Mouse (Mus musculus): ENCODE results near the gene Ctsf.
"Not testable (repeated sequence)": the region's sequence is repeated elsewhere in the genome, so short reads cannot be mapped to it uniquely, and the experiment has no call there.

The Ctsf gene

DNA sequence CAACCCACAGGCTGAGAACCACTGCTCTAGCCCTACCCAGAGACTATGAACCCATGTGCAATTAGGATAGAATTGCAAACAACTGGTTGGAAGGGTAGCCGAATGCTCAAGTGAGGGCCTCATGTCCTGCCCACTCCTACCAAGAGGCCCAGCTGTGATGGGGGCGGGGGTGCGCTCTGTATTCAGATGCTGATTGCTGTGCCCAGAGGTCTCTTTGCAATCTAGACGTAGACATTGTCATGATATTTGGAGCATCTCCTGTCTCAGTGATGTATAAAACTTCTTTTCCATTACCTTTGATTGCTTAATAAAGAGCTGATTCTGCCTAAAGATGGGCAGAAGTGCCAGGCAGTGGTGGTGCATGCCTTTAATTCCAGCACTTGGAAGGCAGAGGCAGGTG is 5.1 kb upstream of the Ctsf start:
- DNase-seq (ENCODE audit: low spot score in 2 of 2): no peak

DNA sequence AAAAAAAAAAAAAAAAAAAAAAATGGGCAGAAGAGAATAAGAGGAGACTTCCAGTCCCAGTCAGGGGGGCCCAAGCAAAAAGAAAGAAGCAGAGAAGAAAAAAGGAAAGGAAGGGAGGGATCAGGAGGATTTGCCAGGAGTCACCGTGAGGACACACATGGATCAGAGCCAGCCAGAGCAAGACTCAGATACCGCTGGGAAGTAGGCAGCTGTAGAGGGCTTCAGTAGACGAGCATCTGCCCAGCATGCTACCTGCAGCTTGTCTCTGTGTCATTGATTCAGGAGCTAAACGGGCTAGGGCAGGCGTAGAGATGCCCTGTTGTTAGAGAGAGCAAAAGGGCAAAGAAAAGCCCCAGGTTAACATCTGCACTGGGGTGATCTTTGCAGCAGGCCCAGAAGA is 4.6 kb upstream of the Ctsf start:
- no peak for DNase-seq (ENCODE audit: low spot score in 2 of 2)

DNA sequence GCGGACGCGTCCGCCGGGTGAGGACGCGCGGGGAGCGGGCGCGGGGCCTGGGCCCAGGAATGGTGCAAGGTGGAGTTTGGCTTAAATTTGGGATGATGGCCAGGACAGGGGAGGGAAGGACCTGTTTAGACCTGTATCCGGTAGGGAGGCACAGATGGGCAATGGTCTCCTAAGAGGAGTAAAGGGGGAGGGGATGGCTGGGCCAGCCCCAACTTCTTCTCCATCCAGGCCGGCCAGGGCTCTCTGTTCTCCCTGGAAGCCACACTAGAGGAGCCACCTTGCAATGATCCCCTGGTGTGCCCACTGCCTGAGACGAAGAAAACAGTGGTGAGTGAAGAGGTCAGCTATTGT is 515 bp downstream of the Ctsf start:
- no peak for DNase-seq (ENCODE audit: low spot score in 2 of 2)

DNA sequence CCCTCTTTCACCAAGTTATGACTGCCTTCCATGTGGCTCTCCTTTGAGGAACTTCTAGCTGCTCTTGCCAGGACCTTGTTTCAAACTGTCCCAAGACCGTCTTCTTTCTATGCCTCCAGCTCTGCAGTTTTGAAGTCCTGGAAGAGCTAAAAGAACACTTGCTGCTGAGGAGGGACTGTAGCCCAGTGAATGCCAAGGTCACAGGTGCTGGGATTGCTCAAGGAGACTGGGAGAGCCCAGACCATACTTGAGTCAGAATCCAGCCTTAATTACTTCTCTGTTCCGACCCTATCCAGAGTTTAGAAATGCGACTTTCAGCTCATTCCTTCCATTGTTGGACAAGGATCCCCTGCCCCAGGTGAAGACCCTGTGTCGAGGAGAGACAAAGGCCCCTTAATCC is 1.0 kb downstream of the Ctsf start:
- no peak for DNase-seq (ENCODE audit: low spot score in 2 of 2)

DNA sequence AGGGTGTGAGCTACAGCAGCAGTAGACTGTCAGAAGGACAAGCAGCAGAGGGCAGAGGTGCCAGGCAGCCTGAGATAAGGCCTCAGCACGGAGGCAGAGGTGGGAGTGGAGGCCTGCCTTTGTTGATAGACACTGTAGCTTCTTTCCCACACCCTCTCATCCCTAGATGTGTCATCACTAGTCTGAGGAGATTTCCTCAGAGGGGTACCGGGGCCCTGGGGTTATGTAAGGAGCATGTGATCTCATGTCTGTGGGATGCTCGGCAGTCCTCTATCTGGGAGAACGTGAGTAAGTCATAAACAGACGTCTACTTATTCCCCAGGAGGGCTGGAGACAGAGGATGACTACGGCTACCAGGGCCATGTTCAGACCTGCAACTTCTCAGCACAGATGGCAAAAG is 4.2 kb downstream of the Ctsf start:
- peak; percentile 64 to 74 for DNase-seq (ENCODE audit: low spot score in 2 of 2)

DNA sequence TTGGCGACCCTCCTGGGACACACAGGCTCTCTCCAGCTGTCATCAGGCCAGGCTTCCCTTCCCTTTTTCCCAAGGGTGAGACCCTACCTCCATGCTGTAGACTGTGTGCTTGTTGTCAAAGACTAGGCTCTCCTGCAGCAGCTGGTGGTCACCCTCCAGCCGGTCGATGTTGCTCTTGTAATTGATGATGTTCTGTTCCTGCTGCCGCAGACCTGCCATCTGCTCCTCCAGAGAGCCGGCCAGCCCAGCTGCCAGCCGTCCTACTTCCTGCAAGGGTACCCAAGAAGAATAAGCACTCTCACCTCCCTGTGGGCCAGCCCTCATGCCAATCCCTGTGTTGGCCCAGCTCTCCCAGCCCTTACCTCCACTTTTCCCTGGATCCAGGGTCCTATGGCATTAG is 8.1 kb downstream of the Ctsf start:
- DNase-seq (ENCODE audit: low spot score in 2 of 2): no peak

DNA sequence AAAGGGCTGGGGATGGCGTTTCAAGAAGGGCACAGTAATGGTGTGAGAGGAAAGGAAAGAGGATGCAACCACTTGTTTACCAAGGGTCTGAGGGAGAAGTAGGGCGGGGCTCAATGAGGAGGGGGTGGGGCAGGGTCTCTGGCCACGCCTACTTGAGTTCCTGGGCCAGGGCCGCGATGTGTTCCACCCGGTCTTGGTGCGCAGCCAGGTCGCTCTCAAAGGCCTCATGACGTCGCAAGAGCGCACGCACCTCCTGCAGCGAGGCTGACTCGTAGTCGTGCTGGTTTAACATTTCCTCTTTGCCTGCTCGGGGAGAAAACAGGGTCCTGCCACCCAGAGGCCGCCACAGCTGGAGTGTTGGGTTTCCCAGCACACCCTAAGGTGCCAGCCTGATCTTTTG is 10.2 kb downstream of the Ctsf start:
- no peak for DNase-seq (ENCODE audit: low spot score in 2 of 2)

DNA sequence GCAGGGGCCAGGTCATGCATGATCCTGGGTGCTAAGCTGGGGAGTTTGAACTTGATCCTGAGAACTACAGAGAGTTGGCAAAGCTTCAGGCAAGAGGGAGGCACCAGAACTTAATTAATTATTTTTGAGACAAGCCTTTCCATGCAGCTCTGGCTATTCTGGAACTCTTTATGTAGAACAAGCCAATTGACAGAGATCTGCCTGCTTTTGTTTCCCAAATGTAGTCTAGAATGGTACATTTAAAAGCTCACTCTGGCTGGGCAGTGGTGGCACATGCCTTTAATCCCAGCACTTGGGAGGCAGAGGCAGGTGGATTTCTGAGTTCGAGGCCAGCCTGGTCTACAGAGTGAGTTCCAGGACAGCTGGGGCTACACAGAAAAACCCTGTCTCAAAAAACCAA is 19.7 kb downstream of the Ctsf start:
- DNase-seq (ENCODE audit: low spot score in 2 of 2): not testable (repeated sequence)

DNA sequence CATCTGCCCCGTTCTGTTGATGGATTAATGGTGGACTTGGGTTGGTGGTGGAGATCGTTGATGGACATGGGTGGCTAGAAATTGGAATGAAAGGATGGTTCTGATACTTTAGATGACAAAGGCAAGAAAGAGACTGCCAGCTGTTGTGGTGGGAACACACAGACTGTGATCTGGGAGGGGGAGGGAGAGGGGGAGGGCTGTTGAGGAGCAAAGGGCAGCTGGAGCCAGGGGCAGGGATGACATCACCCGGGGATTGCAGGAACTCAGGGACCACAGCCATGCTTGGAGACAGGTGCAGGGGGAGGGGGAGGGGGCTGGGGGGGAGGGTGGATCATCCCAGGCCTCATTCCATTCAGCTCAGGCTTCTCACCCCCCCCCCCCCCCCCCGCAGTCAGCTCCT is 21.3 kb downstream of the Ctsf start:
- DNase-seq (ENCODE audit: low spot score in 2 of 2): no peak

DNA sequence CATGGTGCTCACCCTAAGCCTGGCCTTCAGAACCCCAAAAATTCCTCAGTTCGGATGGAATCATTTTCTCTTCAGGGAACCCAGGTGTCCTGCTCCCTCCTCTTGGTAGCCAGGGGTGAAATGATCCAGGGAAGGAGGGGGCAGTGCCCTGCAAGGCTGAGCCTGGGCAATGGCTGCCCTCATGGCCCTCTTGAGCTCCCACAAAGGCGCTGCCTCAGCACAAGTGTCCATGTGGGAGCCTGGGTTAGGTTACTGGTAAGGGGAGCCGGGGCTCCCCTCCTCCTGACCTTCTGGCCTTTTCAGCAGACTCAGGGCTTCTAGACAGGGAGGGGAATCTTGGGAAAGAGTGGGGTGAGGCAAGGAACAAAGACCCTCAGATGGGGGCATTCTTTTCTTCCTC is 21.8 kb downstream of the Ctsf start:
- DNase-seq (ENCODE audit: low spot score in 2 of 2): no peak

DNA sequence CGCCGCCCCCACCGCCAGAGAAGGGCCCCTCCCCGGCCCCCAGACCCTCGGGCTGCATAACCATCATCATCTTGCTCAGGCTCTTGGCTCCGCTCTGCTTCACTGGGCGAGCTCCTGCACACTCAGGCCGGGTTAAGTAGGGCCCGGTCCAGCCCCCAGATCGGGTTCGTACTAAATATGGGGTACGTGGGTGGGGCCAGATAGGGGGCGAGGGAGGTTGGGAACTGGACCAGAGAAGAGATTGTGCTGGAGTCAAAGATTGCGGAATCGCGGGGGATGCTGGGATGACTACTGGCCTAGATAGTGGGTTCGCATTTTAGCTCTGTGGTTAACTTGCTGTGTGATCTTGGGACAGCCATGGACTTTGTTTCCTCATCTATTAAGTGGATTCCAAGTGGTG is 22.9 kb downstream of the Ctsf start, which contains the start of gene Actn3:
TSS of gene Actn3 (minus strand) at position 125 of the 400 bp plus-strand sequence.
- no peak for DNase-seq (ENCODE audit: low spot score in 2 of 2)

DNA sequence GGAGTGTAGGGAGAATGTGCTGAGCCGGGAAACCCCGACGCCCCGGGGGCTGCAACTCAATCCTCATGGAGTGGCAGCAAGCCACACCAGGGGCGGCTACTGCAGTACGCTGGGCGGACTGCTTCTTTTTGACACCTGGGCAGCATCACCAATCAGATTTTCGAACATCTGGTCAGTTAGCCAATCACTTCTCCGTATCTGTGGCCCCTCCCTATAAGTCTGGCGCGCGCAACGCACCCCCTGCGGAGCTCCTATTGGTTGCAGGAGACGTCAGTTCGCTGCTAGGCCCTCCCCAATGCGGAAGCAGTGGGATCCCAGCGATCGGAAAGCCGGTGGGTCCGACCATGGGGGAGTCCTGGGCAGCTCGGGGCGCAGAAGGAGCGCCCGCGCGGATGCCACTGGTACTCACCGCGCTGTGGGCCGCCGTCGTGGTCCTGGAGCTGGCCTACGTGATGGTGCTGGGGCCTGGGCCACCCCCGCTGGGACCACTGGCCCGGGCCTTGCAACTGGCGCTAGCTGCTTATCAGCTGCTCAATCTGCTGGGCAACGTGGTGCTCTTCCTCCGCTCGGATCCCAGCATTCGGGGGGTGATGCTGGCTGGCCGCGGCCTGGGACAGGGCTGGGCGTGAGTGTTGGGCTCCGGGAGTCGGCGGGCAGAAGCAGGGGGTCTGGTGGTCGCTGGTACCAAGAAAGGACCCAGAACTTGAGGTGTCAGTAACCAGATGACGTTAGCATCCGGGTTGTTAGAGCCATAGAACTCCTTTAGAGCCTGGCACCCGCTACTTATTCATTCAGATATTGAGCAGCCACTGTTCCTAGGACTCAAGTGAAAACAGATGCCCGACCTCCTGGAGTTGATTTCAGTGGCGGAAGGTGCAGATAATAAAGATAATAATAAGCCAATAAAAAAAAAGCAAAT is 23.7 kb downstream of the Ctsf start, which contains the start of gene Zdhhc24:
TSS of gene Zdhhc24 (plus strand) at position 264 of the 919 bp plus-strand sequence.
- DNase-seq (ENCODE audit: low spot score in 2 of 2): peak; percentile 94 to 95

DNA sequence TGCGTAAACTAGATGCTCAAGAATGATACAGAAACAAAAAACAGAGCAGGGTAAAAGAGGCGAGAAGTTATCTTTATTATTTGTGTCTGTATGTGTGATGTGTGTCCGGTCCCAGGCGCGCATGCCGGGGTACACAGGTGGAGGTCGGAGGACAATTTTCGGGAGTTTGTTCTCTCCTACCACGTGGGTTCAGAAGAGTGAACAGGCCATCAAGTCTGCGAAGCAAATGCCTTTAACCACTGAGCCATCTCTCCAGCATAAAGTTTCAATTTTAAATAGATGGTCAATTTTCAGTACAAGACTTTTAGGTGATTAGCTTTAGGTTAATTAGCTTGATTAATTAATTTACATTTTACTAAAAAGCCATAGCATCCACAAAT is 24.4 kb downstream of the Ctsf start:
- no peak for DNase-seq (ENCODE audit: low spot score in 2 of 2)

DNA sequence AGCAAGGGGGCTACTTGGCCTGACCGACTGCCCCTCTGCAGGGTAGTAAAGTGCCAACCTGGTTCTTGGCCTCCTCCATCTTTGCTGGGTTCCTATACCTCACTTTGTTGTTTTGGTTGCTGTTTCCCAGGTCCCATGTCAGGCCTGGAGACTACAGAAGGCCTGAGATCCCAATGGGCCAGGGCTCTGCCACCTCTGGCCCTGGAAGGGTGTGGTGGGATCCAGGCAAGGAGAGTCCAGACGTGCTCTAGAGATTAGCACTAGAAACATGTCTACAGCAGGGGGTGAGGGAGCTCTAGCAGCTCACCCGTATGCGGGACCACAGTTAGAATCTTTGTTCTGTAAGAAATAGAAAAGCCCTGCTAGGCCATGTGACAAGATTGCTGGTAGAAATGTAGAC is 29.0 kb downstream of the Ctsf start:
- DNase-seq (ENCODE audit: low spot score in 2 of 2): no peak

DNA sequence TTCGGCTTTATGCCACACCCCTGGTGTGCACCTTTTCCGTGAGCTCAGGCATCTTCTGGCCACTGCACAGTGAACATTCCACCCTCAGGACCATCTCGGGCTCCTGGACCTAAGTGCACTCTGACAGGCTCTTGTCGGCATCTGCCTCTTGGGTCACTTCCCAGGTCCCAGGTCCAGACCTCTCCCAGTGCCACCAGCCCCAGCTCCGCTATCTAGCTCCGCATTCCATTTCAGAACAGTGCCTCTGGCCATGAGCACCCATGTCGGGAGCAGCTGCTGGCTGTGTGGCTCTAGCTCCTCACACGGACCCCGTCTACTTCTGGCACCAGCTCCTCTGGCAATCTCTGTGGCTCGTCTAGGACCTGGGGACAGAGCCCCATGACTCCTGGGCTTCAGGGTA is 34.9 kb downstream of the Ctsf start:
- no peak for DNase-seq (ENCODE audit: low spot score in 2 of 2)

DNA sequence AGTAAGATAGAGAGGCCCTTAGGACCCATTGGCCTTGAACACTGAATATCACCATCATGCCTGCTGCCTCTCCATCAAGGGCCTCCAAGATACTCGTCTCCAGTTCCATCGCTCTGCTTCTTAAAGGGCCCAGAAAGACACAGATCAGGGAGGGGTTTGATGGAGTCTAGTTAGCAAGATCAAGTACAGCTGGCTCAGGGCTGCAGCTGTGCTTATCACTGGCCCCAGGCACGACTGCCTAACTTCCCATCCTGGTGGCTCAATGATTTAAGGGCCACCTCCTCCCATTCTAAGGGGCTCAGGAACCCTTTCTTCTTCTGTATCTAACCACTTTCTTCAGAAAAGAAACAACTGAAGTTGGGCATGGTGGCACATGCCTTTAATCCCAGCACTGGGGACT is 36.9 kb downstream of the Ctsf start:
- DNase-seq (ENCODE audit: low spot score in 2 of 2): peak; percentile 30 to 31

DNA sequence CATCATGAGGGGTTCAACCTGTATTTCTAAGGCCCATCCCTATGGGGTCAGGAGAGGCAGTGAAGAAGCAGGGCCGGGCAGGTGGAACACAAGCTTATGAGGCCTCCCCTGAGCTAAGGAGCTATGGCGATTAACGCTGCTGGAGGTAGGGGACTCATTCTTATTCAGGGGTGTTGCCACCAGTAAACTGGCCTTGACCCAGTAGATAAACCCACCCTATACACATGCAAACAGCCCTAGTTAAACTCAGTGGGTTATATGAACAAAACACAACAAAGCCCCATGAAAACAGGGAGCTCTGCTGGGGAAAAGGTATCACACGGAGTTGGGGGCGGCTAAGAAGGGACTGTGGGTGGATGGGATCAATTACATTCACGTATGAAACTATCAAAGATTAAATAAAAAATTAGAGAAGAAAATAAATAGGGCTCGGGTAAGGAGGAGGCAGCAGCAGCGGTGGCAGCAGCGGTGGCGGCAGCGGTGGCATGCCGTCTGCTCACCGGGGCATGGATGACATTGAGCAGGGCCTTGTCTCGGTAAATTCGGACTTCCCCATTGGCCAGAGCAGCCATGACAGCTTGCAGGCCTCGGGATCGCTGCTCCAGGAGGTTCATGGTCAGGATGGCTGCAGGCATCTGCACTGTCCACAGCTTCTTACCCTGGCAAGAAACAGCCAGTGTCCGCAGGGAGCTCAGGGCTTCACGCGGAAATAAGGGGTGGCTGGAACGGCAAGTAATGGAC is 42.0 kb downstream of the Ctsf start:
- DNase-seq (ENCODE audit: low spot score in 2 of 2): no peak

DNA sequence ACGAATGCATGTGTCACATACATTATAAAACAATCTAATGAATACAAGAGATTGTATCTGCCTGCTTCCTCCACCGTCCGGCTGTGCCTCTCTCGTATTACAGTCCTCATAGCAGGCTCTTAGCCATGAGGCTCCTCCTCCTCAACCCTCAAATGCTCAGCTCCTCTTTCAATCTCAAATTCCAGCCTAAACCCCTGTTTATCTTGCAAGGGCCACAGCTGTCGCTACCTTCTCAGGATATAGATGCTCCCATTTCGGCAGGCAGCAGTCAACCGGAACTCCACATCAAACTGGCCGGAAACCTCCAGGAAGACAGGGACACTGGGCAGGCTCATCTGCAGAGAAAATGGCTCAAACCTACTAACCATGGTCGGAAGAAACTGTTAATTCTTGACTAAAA is 44.0 kb downstream of the Ctsf start:
- DNase-seq (ENCODE audit: low spot score in 2 of 2): no peak

DNA sequence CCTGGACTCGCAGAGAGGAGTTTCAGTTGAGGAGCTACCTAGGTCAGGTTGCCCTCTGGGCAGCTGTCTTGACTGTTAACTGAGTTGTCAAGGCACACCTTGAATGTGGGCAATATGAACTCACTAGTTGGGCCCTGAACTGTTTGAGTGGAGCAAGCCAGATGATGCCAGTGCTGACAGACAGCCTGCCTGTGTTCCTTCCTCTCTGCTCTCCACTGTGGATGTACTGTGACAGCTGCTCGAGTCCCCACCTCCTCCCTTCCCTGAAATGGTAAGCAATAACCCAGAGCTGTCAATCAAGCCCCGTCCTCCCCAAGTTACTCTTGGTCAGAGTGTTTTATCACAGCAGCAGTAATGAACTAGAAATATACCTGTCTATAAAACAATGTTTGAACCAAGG is 45.0 kb downstream of the Ctsf start:
- DNase-seq (ENCODE audit: low spot score in 2 of 2): no peak

DNA sequence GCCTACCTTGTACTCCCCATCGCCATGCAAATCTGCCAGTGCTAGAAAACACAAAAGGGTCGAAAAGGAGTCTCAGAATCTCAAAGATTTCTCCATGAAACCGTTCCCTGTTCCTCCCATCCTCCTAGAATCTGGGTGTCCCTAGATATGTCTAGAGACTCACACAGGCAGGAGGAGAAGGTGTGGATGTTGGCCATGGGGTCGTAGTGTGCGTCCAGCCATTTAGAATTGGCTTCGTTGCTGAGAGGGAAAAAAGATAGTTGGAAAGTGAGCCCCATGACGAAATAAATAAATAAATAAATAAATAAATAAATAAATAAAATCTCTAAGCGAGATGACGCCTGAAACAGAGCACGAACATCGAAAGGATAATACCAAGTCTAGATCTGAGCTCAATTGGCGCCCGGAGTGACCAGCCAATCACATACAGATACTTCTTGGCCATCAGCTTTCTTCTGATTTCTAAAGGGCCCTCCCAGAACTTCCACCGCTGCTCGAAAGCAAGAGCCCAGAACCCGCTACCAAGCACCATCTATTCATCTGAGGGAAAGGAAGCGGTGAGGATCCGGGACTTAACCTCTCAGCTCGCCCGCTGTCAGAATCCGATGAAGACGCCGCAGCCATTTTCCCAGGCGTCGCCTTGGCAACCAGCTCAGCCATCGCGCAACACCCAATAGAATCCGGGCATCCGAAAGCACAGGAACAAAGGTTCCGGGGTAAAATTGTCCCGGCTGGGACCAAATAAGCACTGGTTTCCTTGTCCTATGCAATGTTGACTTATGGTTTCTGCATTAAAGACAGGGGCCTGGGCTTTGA is 51.3 kb downstream of the Ctsf start, which contains the start of gene Bbs1:
TSS of gene Bbs1 (minus strand) at position 650 of the 816 bp plus-strand sequence.
- DNase-seq (ENCODE audit: low spot score in 2 of 2): peak; percentile 52 to 68

DNA sequence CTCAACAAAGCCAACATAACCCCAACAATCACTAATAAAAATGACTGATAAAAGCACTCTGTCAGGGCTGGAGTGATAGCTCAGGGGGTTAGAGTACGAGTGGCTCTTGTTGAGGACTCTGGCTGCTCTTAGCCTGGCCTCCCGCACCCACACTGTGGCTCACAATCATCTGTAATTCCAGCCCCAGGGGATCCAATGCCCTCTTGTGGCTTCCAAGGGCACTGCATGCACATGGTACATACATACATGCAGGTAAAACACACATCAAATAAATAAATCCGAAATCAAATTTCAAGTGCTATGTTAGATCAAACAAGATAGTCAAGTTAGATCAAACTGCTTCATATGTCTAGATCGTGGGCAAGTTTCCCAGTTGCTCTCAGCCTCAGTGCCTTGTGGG is 53.2 kb downstream of the Ctsf start:
- peak in 1 of 2 experiments; percentile 16 for DNase-seq (ENCODE audit: low spot score in 2 of 2)

DNA sequence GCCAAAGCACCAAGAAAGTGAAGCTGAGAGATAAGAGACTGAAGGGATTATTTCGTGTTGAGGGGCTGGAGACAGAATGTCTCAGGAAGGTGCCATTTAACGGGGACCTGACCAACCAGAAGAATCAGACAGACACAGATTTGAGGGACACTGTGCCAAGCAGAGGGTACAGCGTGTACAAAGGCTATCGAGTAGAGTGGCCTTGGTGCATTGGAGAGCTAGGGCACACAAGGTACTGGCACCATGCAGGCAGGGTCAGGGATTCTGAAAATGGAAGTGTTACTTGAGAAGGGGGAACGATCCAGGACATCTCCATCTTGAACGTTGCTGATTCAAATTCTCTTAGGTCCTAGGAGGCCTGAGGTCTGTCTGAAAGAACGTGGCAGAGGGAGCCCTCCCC is 54.4 kb downstream of the Ctsf start:
- DNase-seq (ENCODE audit: low spot score in 2 of 2): no peak
